Mouse (Mus musculus) heart, adult 9 months (tissue): ENCODE measurements around the gene Dhx16.
A peak's percentile ranks its signal among the peaks of the same experiment; 100 is the strongest.

Source experiments
- DNase-seq, 2 experiments: peaks; one replicate each; pipeline ENCODE4 v3.0.0; 2022; ENCODE audit warnings: low spot score in 2 of 2

The Dhx16 gene

DNA sequence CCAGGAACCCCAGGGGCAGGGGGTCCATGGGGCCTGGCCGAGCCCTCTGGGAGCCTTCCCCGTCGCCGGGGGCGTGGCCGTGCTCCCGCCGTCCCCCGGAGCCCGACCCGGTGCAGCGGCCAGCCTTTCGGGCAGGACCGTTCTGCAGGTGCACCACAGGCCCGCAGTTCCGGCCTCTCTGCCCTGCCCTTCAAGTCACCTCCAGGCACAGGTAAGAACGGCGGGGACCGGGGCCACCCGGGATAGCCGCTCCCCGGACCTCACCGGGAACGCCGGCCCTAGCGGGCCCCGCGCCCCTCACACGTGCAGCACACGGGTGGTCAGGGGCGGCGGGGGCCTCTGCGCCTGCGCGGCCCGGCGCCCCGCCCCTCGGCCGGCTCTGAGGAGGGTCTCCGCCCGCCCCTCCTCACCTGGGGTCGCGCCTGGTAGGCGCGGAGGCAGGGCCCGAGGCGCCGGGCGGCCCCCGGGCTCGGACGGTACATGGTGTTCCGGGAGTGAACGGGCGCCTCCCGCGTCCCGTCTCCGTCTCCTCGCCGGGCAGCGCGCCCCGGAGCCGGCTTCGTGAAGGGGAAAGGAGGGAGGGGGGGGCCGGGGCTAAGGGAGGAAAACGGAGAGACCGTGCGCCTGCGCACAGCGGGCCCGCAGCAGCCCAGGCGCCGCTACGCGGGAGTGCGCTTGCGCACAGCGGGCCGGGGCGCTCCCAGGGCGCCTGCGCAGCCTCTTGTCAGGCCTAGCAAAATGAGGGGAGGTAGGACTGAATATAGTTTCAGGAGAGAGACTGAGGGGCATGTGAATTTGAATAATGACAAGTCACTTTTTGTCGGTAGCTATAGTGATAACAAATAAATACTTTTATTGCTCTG lies 17.4 kb downstream of the Dhx16 start, which contains the start of gene 2310061I04Rik:
Gene 2310061I04Rik, minus strand, starts transcription at position 651 of the 863 bp plus-strand sequence.
- peak; percentile 92 to 95 for DNase-seq

DNA sequence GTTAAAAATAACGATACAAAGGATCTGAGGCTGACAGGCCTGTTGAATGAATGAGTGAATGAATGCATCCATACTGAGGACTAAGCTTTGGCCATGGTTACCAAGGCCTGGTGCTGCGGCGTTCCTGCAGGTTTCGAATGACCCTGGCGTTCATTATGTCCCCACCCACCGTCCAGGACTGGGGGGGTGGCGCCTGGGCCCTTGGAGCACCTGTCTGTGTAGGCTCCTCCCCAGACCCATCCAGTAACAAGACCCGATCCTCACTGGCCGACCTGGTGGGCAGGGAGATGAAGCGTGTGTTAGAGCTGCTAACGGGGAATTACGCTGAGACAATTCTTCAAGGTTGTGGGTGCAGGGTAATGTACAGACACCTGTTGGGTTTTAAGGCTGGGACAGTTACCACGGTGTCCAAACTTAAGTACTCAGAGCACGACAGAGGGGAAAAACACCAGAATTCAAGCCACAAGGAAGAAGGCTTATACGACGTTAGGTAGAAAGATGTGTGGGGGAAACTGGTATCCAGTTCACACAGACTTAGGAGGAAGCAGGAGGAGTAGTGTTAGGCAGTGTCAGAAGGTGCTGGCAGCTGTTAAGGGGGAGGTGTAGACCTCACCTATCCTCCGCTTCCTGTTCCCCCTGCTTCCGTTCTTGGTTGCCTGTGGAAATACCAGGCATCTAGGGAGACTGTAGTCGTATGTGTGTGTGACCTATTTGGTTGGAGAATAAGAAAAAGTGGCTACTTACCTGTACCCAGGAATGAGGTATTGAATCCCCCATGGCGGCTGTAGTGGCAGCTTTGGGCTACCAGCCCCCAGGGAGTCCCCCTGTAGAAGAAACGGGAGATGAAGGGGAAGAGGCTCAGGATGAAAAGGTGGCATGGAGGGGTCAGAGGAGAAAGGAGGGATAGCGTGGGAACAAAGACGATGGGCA lies 18.3 kb downstream of the Dhx16 start:
- no peak for DNase-seq

- no peak for DNase-seq
Measured at GRCm38 (mm10) chr17:35900636-35901035, 21.0 kb downstream of the Dhx16 start.

DNA sequence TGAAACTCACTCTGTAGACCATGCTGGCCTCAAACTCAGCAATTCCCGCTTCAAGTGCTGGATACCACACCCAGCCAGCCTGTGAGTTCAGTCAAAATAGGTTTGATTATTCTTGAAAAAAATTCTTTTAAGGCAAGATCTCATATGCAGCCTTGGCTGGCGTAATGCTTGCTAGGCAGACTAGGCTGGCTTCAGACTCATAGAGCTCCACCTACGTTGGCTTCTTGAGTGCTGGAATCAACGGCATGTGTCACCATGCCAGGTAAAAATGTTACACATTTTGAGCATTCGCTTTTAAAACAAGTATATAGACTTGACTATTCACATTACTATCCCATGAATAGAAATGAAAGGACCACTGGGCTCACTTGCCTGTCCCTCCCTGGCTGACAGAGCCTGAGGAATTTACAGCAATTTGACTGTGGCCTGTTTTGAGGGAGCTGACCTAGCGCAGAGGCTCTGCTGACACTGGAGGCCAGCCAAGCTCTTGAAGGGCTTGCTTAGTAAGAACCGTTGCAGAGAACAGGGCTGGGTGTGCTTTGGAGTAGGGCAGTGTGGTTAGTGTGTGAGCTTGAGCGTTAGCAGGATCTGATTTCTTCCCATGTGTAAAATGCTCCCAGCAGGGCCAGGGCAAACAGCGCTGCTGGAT lies 23.8 kb downstream of the Dhx16 start:
- peak in 1 of 2 experiments; percentile 63 for DNase-seq

DNA sequence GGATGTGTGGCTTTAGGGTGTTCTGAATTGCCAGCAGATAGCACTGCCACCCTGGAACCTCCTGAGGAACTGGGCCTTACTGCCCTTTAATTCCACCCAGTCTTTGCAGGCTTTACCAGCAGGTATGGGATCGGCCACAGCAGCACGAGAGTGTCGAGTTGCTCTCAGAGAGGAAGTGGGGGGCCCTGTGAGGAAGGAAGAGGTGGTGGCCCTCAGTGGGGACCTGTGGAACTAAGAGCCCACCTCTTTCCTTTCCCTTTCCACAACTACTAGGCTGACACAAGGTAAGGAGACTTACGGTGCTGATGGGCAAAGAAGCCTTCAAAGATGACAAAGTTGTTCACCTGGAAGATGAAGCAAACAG lies 24.4 kb downstream of the Dhx16 start:
- no peak for DNase-seq

- no peak for DNase-seq
Measured at GRCm38 (mm10) chr17:35905587-35905986, 26.0 kb downstream of the Dhx16 start.

- no peak for DNase-seq
Measured at GRCm38 (mm10) chr17:35907609-35908008, 28.0 kb downstream of the Dhx16 start.

GRCm38 (mm10) chr17:35909186-35909918 lies 29.7 kb downstream of the Dhx16 start:
- DNase-seq = no peak

GRCm38 (mm10) chr17:35909919-35910369 lies 30.3 kb downstream of the Dhx16 start, which contains the start of gene Atat1:
Gene Atat1, minus strand, starts transcription at chr17:35910075.
- DNase-seq = peak; percentile 93 to 94

- no peak for DNase-seq
Measured at GRCm38 (mm10) chr17:35914975-35915374, 35.4 kb downstream of the Dhx16 start.

DNA sequence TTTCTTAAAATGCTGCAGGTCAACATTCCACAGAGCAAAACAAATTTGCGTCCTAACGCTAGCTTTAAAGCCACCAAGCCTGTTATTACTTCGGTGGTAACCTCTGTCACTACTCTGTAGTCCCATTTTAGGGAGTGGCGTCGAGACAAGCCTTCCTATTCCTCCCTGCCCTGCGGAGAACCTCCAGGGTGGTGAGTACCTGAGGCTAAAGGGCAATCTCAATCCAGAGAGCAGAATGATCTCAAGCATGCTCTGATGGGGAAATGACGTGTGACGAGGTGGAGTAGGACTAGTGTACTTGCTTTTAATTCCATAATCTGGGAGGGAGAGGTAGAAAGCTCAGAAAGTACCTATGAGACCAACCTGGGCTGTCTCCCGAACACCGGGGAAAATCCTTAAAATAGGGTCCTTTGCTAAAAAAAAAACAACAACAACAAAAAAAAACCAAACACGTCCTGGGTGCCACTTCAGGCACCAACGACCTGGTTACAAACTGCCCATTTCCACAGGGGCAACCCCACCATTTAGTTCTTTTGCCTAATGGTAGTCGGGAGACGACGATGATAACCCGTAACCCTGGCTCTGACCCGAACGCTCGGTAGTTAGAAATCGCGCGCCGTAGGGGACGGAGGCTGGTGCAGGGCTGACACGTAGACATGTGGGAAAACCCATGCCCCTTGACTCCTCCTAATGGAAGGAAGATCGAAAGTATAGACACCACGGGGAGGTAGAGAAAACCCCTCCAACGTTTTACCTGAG lies 36.1 kb downstream of the Dhx16 start:
- DNase-seq = no peak

GRCm38 (mm10) chr17:35916297-35917142 lies 36.9 kb downstream of the Dhx16 start, which contains the start of the genes Mrps18b and Ppp1r10:
Gene Mrps18b, minus strand, starts transcription at chr17:35916389.
Gene Ppp1r10, plus strand, starts transcription at chr17:35916434.
- peak; percentile 99 to 100 for DNase-seq

DNA sequence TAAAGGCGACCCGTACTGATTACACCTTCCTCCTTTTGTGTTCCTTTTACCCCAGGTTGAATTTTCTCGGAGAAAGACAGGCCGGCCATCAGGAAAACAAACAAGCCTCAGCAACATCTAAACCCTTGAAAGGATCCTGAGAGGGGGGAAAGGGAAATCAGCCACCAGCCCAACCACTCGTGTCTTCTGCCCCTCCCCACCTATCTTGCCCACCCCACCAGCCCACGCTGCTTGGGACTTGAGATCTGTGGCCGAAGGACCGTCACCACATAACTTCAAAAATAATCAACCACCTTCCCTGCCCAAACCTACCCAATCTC lies 37.5 kb downstream of the Dhx16 start:
- DNase-seq = no peak

DNA sequence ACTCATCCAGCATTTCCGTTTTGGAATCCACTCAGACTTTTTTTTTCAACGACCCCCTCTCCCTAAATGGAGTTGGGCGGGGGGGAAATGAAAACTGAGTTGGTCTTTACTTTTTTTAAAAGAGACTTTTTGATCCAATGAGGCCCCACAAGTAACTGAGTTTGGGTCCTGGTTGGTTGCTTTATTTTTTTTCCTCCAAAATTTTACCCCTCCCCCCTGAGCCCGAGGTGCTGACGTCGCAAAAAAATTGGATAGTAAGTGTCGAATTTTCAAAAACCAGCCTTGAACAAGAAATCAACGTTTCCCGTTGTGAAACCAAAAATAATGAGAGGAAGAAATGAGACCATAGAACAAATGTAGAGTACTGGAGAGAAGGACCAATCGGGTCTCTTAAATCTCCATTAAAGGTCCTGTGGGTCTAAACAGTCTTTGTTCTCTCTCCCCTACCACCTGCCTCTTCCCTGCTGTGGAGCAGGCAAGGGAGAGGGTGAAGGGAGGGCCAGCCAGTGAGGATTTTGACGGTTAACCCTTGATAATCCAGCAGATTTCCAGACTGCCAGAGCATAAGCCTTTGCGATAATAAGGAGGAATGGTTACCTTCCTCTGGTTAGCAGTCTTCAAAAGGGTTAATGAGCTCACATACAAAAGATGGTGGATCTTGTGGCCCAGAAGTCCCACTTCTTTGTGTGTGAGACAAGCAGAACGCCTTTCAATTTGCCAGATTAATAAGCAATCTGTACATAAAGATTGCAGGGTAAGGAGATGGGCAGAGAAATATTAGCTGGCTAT lies 38.0 kb downstream of the Dhx16 start:
- peak; percentile 58 to 61 for DNase-seq

DNA sequence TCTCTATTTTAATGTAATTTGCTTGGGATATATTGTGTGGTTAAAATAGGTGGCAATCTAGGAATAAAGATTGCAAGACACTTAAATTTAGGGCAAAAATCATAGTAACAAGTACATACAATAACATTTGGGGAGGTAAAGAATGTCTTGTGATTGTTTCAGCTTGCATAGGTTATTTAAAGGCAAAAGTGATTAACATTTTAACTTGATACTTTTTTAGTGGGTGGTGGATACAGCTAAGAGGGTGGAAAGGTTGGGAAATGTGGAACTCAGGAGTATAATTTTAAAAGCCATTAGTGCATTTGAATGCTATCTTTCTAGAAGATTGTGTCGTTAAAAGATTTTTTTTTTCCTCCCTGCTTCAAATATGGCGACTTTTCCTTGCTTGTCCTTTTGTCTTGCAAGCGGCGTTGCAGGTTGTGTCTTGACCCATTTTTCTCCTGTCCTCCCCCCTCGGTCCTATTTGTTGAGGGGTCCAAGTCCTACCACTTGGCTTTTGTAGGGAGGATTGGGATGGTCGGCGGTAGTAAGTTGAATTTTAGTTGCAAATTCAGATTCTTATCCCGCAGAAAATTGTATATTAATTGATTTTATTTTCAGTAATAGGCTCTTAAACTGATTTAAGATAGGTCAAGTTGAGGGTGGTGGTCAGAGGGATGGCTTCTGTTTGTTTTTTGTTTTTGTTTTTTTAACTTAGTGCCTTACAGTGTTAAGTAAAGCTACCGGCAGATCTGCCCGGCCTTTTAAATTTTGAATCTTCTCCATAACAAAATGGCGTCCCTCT lies 38.8 kb downstream of the Dhx16 start:
- DNase-seq = peak; percentile 59 to 60

- peak; percentile 96 to 97 for DNase-seq
Measured at GRCm38 (mm10) chr17:35919060-35919715, 39.6 kb downstream of the Dhx16 start.

- no peak for DNase-seq
Measured at GRCm38 (mm10) chr17:35919864-35920301, 40.3 kb downstream of the Dhx16 start.
